Mouse (Mus musculus): ENCODE measurements around the gene Gm17482. TPM values are rescaled to one million over a fixed set of nuclear protein-coding genes. Genes with fewer than 3 reads are reported as not detected.
A peak's percentile ranks its signal among the peaks of the same experiment; 100 is the strongest.

Gm17482 gene
- polyA plus RNA-seq, 1 experiment from 2014 or later, result not detected

- H3K36me3 ChIP-seq (ENCODE audit: control insufficient read depth, insufficient read depth, low read length), result no peaks in the 10 kb centered on the region
- 80% methylated on average over 5 of the region's 5 CpGs for WGBS
- H3K4me2 ChIP-seq (replicated peaks; ENCODE audit: low read depth, low read length), result no peak overlapping the region
- H3K9ac ChIP-seq (ENCODE audit: low read depth, low read length), result no peak overlapping the region
- no peak for ATAC-seq (ENCODE audit: low FRiP score, low TSS enrichment)
- H3K4me1 ChIP-seq (ENCODE audit: control insufficient read depth, insufficient read depth, low read length), result peaks cover 3% of the 10 kb centered on the region
- no peaks in the 10 kb centered on the region for H3K27me3 ChIP-seq (ENCODE audit: control insufficient read depth, insufficient read depth, low read length)
- H3K4me3 ChIP-seq (ENCODE audit: low read length), result no peak overlapping the region
- no peaks in the 10 kb centered on the region for H3K9me3 ChIP-seq (ENCODE audit: control insufficient read depth, low read length)
- no peak overlapping the region for H3K27ac ChIP-seq (ENCODE audit: low read depth, low read length)
These were observed 39.6 kb downstream of the Gm17482 start for GRCm38 (mm10) chr6:115266791-115267190.

GRCm38 (mm10) chr6:115267916-115268315 lies 40.8 kb downstream of the Gm17482 start:
- 42% methylated on average over 2 of the region's 2 CpGs for whole genome bisulfite sequencing
- no peak overlapping the region for H3K27ac ChIP-seq (ENCODE audit: low read depth, low read length)
- H3K4me1 ChIP-seq (ENCODE audit: control insufficient read depth, insufficient read depth, low read length), result peaks cover 11% of the 10 kb centered on the region
- H3K9me3 ChIP-seq (ENCODE audit: control insufficient read depth, low read length), result no peaks in the 10 kb centered on the region
- H3K9ac ChIP-seq (ENCODE audit: low read depth, low read length), result no peak overlapping the region
- peak; percentile 83 for ATAC-seq (ENCODE audit: low FRiP score, low TSS enrichment)
- H3K36me3 ChIP-seq (ENCODE audit: control insufficient read depth, insufficient read depth, low read length), result no peaks in the 10 kb centered on the region
- H3K4me2 ChIP-seq (replicated peaks; ENCODE audit: low read depth, low read length), result no peak overlapping the region
- H3K27me3 ChIP-seq (ENCODE audit: control insufficient read depth, insufficient read depth, low read length), result no peaks in the 10 kb centered on the region
- no peak overlapping the region for H3K4me3 ChIP-seq (ENCODE audit: low read length)

- Histone ChIP-seq H3K4me3 (ENCODE audit: low read length) (no peak overlapping the region), H3K27me3 (ENCODE audit: control insufficient read depth, insufficient read depth, low read length) (no peaks in the 10 kb centered on the region), H3K4me1 (ENCODE audit: control insufficient read depth, insufficient read depth, low read length) (peaks cover 11% of the 10 kb centered on the region), H3K9me3 (ENCODE audit: control insufficient read depth, low read length) (no peaks in the 10 kb centered on the region), H3K27ac (ENCODE audit: low read depth, low read length) (no peak overlapping the region), H3K4me2 (replicated peaks; ENCODE audit: low read depth, low read length) (no peak overlapping the region), H3K36me3 (ENCODE audit: control insufficient read depth, insufficient read depth, low read length) (no peaks in the 10 kb centered on the region), H3K9ac (ENCODE audit: low read depth, low read length) (no peak overlapping the region)
- WGBS, result 86% methylated on average over 10 of the region's 10 CpGs
- ATAC-seq (ENCODE audit: low FRiP score, low TSS enrichment), result no peak
These were observed 41.6 kb downstream of the Gm17482 start for GRCm38 (mm10) chr6:115268551-115269385.

- no peak for ATAC-seq (ENCODE audit: low FRiP score, low TSS enrichment)
- H3K9ac ChIP-seq (ENCODE audit: low read depth, low read length), result no peak overlapping the region
- H3K4me1 ChIP-seq (ENCODE audit: control insufficient read depth, insufficient read depth, low read length), result peaks cover 11% of the 10 kb centered on the region
- H3K4me2 ChIP-seq (replicated peaks; ENCODE audit: low read depth, low read length), result no peak overlapping the region
- WGBS, result 64% methylated on average over 5 of the region's 5 CpGs
- no peaks in the 10 kb centered on the region for H3K36me3 ChIP-seq (ENCODE audit: control insufficient read depth, insufficient read depth, low read length)
- no peak overlapping the region for H3K27ac ChIP-seq (ENCODE audit: low read depth, low read length)
- no peaks in the 10 kb centered on the region for H3K9me3 ChIP-seq (ENCODE audit: control insufficient read depth, low read length)
- no peaks in the 10 kb centered on the region for H3K27me3 ChIP-seq (ENCODE audit: control insufficient read depth, insufficient read depth, low read length)
- no peak overlapping the region for H3K4me3 ChIP-seq (ENCODE audit: low read length)
These were observed 42.4 kb downstream of the Gm17482 start for GRCm38 (mm10) chr6:115269561-115269960.

- Histone ChIP-seq H3K9me3 (ENCODE audit: control insufficient read depth, low read length) (no peaks in the 10 kb centered on the region), H3K4me2 (replicated peaks; ENCODE audit: low read depth, low read length) (no peak overlapping the region), H3K4me1 (ENCODE audit: control insufficient read depth, insufficient read depth, low read length) (peaks cover 11% of the 10 kb centered on the region), H3K36me3 (ENCODE audit: control insufficient read depth, insufficient read depth, low read length) (no peaks in the 10 kb centered on the region), H3K27me3 (ENCODE audit: control insufficient read depth, insufficient read depth, low read length) (no peaks in the 10 kb centered on the region), H3K9ac (ENCODE audit: low read depth, low read length) (no peak overlapping the region), H3K27ac (ENCODE audit: low read depth, low read length) (no peak overlapping the region), H3K4me3 (ENCODE audit: low read length) (no peak overlapping the region)
- 44% methylated on average over 2 of the region's 2 CpGs for WGBS
- ATAC-seq (ENCODE audit: low FRiP score, low TSS enrichment), result no peak
These were observed 42.9 kb downstream of the Gm17482 start for GRCm38 (mm10) chr6:115270085-115270484.

- Histone ChIP-seq H3K4me1 (ENCODE audit: control insufficient read depth, insufficient read depth, low read length) (peaks cover 11% of the 10 kb centered on the region), H3K27ac (ENCODE audit: low read depth, low read length) (no peak overlapping the region; the same call in 1 of the 2 replicates), H3K9me3 (ENCODE audit: control insufficient read depth, low read length) (no peaks in the 10 kb centered on the region), H3K27me3 (ENCODE audit: control insufficient read depth, insufficient read depth, low read length) (no peaks in the 10 kb centered on the region), H3K36me3 (ENCODE audit: control insufficient read depth, insufficient read depth, low read length) (no peaks in the 10 kb centered on the region), H3K9ac (ENCODE audit: low read depth, low read length) (no peak overlapping the region), H3K4me3 (ENCODE audit: low read length) (no peak overlapping the region), H3K4me2 (replicated peaks; ENCODE audit: low read depth, low read length) (no peak overlapping the region)
- ATAC-seq (ENCODE audit: low FRiP score, low TSS enrichment), result no peak
- 73% methylated on average over 3 of the region's 3 CpGs for WGBS
These were observed 44.2 kb downstream of the Gm17482 start for GRCm38 (mm10) chr6:115271326-115271725.

- H3K36me3 ChIP-seq (ENCODE audit: control insufficient read depth, insufficient read depth, low read length), result no peaks in the 10 kb centered on the region
- no peak overlapping the region for H3K27ac ChIP-seq (ENCODE audit: low read depth, low read length)
- no peak overlapping the region for H3K4me2 ChIP-seq (replicated peaks; ENCODE audit: low read depth, low read length)
These were observed 44.7 kb downstream of the Gm17482 start for GRCm38 (mm10) chr6:115271866-115272271.

GRCm38 (mm10) chr6:115273346-115273745 lies 46.2 kb downstream of the Gm17482 start:
- no peak overlapping the region for H3K9ac ChIP-seq (ENCODE audit: low read depth, low read length)
- no peak for ATAC-seq (ENCODE audit: low FRiP score, low TSS enrichment)
- peaks cover 11% of the 10 kb centered on the region for H3K4me1 ChIP-seq (ENCODE audit: control insufficient read depth, insufficient read depth, low read length)
- H3K27me3 ChIP-seq (ENCODE audit: control insufficient read depth, insufficient read depth, low read length), result no peaks in the 10 kb centered on the region
- no peak overlapping the region for H3K27ac ChIP-seq (ENCODE audit: low read depth, low read length)
- no peak overlapping the region for H3K4me2 ChIP-seq (replicated peaks; ENCODE audit: low read depth, low read length)
- no peaks in the 10 kb centered on the region for H3K9me3 ChIP-seq (ENCODE audit: control insufficient read depth, low read length)
- 47% methylated on average over 10 of the region's 10 CpGs for WGBS
- no peaks in the 10 kb centered on the region for H3K36me3 ChIP-seq (ENCODE audit: control insufficient read depth, insufficient read depth, low read length)
- H3K4me3 ChIP-seq (ENCODE audit: low read length), result no peak overlapping the region

More at GRCm38 (mm10) chr6:115271866-115272271, 44.7 kb downstream of the Gm17482 start:
- 8% methylated on average over 4 of the region's 4 CpGs for WGBS
- H3K4me1 ChIP-seq (ENCODE audit: control insufficient read depth, insufficient read depth, low read length), result peaks cover 11% of the 10 kb centered on the region
- ATAC-seq (ENCODE audit: low FRiP score, low TSS enrichment), result peak; percentile 43
- H3K9ac ChIP-seq (ENCODE audit: low read depth, low read length), result no peak overlapping the region
- H3K27me3 ChIP-seq (ENCODE audit: control insufficient read depth, insufficient read depth, low read length), result no peaks in the 10 kb centered on the region
- no peak overlapping the region for H3K4me3 ChIP-seq (ENCODE audit: low read length)
- H3K9me3 ChIP-seq (ENCODE audit: control insufficient read depth, low read length), result no peaks in the 10 kb centered on the region

GRCm38 (mm10) chr6:115274705-115275104 lies 47.6 kb downstream of the Gm17482 start:
- Histone ChIP-seq H3K9ac (ENCODE audit: low read depth, low read length) (no peak overlapping the region), H3K36me3 (ENCODE audit: control insufficient read depth, insufficient read depth, low read length) (no peaks in the 10 kb centered on the region), H3K4me2 (replicated peaks; ENCODE audit: low read depth, low read length) (no peak overlapping the region), H3K4me3 (ENCODE audit: low read length) (no peak overlapping the region), H3K27ac (ENCODE audit: low read depth, low read length) (no peak overlapping the region), H3K4me1 (ENCODE audit: control insufficient read depth, insufficient read depth, low read length) (peaks cover 11% of the 10 kb centered on the region), H3K27me3 (ENCODE audit: control insufficient read depth, insufficient read depth, low read length) (no peaks in the 10 kb centered on the region), H3K9me3 (ENCODE audit: control insufficient read depth, low read length) (no peaks in the 10 kb centered on the region)
- no peak for ATAC-seq (ENCODE audit: low FRiP score, low TSS enrichment)
- 63% methylated on average over 9 of the region's 9 CpGs for WGBS
